Mouse (Mus musculus) hindbrain, postnatal 0 days (tissue): ENCODE data around the gene Pax5. TPM values are rescaled to one million over a fixed set of nuclear protein-coding genes. Genes with fewer than 3 reads are reported as not detected.

Experiments used
- ATAC-seq: fragments of 200-750 bp; cut with Nextera tagmentation; 2 replicates; pipeline ENCODE4 v1.8.0; 2017; ENCODE audit warnings: mild to moderate bottlenecking, moderate TSS enrichment, moderate library complexity
- DNase-seq: peaks from one replicate; pipeline ENCODE4 v3.0.0-alpha.2; 2015; ENCODE audit warnings: low spot score
- H3K27ac ChIP-seq: fragments of 300-500 bp; sonication (generic); 2 replicates; pipeline ENCODE4 v1.5.1; 2014; ENCODE audit warnings: mild to moderate bottlenecking
- H3K27me3 ChIP-seq: fragments of 300-500 bp; sonication (generic); 2 replicates; pipeline ENCODE4 v1.6.1; 2014; ENCODE audit warnings: low read length, mixed read lengths; ENCODE audit not compliant: insufficient read depth
- H3K36me3 ChIP-seq: fragments of 300-500 bp; sonication (generic); 2 replicates; pipeline ENCODE4 v1.6.1; 2014; ENCODE audit warnings: low read length, mixed read lengths; ENCODE audit not compliant: insufficient read depth
- H3K4me1 ChIP-seq: fragments of 300-500 bp; sonication (generic); 2 replicates; pipeline ENCODE4 v1.6.1; 2014; ENCODE audit warnings: antibody characterized with exemption, low read length, mixed read lengths; ENCODE audit not compliant: insufficient read depth
- H3K4me2 ChIP-seq: fragments of 300-500 bp; sonication (generic); 2 replicates; pipeline ENCODE4 v1.6.1; 2014; ENCODE audit warnings: low read depth, mild to moderate bottlenecking, low read length, moderate library complexity, mixed read lengths
- H3K4me3 ChIP-seq: fragments of 300-500 bp; sonication (generic); 2 replicates; pipeline ENCODE4 v1.5.1; 2014; ENCODE audit warnings: low read length
- H3K9ac ChIP-seq: fragments of 300-500 bp; sonication (generic); replicated peaks from 2 replicates; pipeline ENCODE4 v1.6.1; 2014; ENCODE audit warnings: mild to moderate bottlenecking, low read length, moderate library complexity, mixed read lengths
- H3K9me3 ChIP-seq: fragments of 300-500 bp; sonication (generic); 2 replicates; pipeline ENCODE4 v1.6.1; 2016; ENCODE audit warnings: low read length, mixed read lengths
- CTCF ChIP-seq: IDR thresholded peaks from 2 replicates; pipeline ENCODE4 v1.5.1; 2016; ENCODE audit warnings: antibody characterized with exemption, control low read depth, low read depth
- WGBS: fragments of 180-500 bp; shearing (Covaris S2); extraction: QIAGEN DNeasy Blood & Tissue Kit; methylation state at CpG from one replicate; pipeline ENCODE4 v1.1.7; 2014; 5-methylcytosine and 5-hydroxymethylcytosine counted together
- polyA plus RNA-seq: library from polyadenylated mRNA; unstranded; fragments of >200 nt; fragmentation: Nextera tagmentation; extraction: Ambion mirVana; gene quantifications from 2 replicates; pipeline ENCODE4 v1.2.1, GENCODE M21; 2015
- total RNA-seq: library from RNA; depleted of rRNA; stranded (reverse); fragments of >200 nt; gene quantifications from 2 replicates; pipeline ENCODE4 v1.2.3, GENCODE M21; 2014

Pax5 gene
- total and polyA plus RNA-seq, 2 experiments from 2014 or later = 0.81 to 10.0 TPM

- ATAC-seq (no peak), DNase-seq (no peak)
- H3K27me3 ChIP-seq = no peaks in the 10 kb centered on the region
- H3K4me1 ChIP-seq = no peaks in the 10 kb centered on the region
- no peak for TF ChIP-seq CTCF
- no peaks in the 10 kb centered on the region for H3K36me3 ChIP-seq
- H3K4me2 ChIP-seq = no peak overlapping the region
- H3K9me3 ChIP-seq = no peaks in the 10 kb centered on the region
- no peak overlapping the region for H3K4me3 ChIP-seq
- no peak overlapping the region for H3K9ac ChIP-seq
- WGBS = 85% methylated on average over 2 of the region's 2 CpGs
- H3K27ac ChIP-seq = no peak overlapping the region
These were observed 117.2 kb downstream of the Pax5 start for GRCm38 (mm10) chr4:44593091-44593490.

GRCm38 (mm10) chr4:44582687-44583086 lies 127.6 kb downstream of the Pax5 start:
- Histone ChIP-seq H3K4me2 (no peak overlapping the region), H3K4me3 (no peak overlapping the region), H3K9ac (no peak overlapping the region), H3K36me3 (no peaks in the 10 kb centered on the region), H3K27ac (no peak overlapping the region), H3K27me3 (no peaks in the 10 kb centered on the region), H3K9me3 (no peaks in the 10 kb centered on the region), H3K4me1 (no peaks in the 10 kb centered on the region)
- DNase-seq (no peak), ATAC-seq (no peak)
- WGBS = 82% methylated on average over 4 of the region's 4 CpGs
- no peak for TF ChIP-seq CTCF

DNA sequence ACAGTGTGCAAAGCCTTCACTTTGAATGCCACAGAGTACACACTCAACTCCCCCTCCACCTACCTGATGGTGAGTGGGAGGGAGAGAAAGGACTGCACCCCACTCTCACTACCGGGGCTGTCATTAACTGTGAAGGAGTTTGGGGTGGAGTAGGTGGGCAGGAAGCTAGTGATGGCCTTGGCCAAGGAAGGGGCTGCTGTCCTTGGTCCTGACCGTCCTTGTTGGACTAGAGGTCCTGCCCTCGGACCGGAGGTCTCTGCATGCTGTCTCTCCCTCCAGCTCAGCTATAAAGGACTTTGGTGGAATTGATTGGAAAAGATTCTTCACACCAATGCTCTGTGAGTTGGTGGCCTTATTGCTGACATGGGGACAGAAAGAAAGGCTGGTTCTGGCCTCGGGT lies 131.7 kb downstream of the Pax5 start:
- ATAC-seq = no peak
- no peaks in the 10 kb centered on the region for H3K9me3 ChIP-seq
- no peak for TF ChIP-seq CTCF
- DNase-seq = no peak
- no peak overlapping the region for H3K9ac ChIP-seq
- H3K4me1 ChIP-seq = no peaks in the 10 kb centered on the region
- no peak overlapping the region for H3K27ac ChIP-seq
- no peak overlapping the region for H3K4me3 ChIP-seq
- 52% methylated on average over 5 of the region's 5 CpGs for WGBS
- no peaks in the 10 kb centered on the region for H3K36me3 ChIP-seq
- H3K4me2 ChIP-seq = no peak overlapping the region
- H3K27me3 ChIP-seq = no peaks in the 10 kb centered on the region; the same call in 1 of the 2 replicates

DNA sequence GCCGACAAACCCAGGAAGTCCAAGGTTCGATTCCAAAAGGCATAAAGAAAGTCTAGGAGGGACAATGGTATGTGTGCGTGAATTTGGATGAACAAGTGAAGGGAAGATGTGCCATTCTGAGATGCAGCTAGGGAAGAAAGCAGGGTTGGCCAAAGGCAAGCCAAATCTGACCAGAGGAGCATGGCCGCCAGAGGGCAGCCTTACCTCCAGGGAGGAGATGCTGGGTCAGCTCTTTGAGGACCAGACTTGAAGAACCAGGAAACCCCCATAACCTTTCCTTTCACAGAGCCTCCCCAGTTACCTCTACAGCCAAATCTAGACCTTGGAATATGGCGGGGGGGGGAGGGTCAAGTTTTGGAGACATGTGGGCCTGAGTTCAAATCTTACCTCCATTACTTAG lies 133.0 kb downstream of the Pax5 start:
- WGBS = 44% methylated on average over 5 of the region's 5 CpGs
- peak; percentile 78 for TF ChIP-seq CTCF
- H3K27ac ChIP-seq = no peak overlapping the region

DNA sequence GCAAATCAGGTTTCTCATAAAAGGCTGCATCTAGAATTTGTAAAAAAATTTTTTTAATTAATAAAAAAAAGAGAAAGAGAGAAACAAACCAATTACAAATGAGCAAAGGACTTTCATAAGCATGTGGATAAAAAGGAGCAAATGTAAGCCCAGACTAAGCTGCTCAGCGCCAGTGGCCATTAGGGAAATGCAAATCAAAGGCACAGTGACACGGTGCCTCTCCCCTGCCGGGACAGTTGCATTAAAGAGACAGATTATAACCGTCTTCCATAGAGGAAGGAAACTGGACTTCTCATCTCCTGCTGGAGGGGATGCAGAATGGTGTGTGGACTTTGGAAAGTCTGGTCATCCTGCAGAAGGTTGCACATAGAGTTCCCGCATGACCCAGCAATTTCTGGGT lies 133.5 kb downstream of the Pax5 start:
- no peak for TF ChIP-seq CTCF
- Histone ChIP-seq H3K36me3 (no peaks in the 10 kb centered on the region), H3K4me3 (no peak overlapping the region), H3K27me3 (no peaks in the 10 kb centered on the region; the same call in 1 of the 2 replicates), H3K27ac (no peak overlapping the region), H3K9me3 (no peaks in the 10 kb centered on the region), H3K9ac (no peak overlapping the region), H3K4me1 (no peaks in the 10 kb centered on the region), H3K4me2 (no peak overlapping the region)
- ATAC-seq = no peak
- DNase-seq = no peak
- WGBS = 26% methylated on average over 5 of the region's 5 CpGs

More for the DNA sequence above, 133.0 kb downstream of the Pax5 start:
- H3K4me2 ChIP-seq = no peak overlapping the region
- DNase-seq = peak; percentile 74
- H3K4me1 ChIP-seq = no peaks in the 10 kb centered on the region
- no peaks in the 10 kb centered on the region for H3K36me3 ChIP-seq
- no peaks in the 10 kb centered on the region for H3K9me3 ChIP-seq
- no peaks in the 10 kb centered on the region; the same call in 1 of the 2 replicates for H3K27me3 ChIP-seq
- no peak overlapping the region for H3K9ac ChIP-seq
- no peak for ATAC-seq
- H3K4me3 ChIP-seq = no peak overlapping the region

DNA sequence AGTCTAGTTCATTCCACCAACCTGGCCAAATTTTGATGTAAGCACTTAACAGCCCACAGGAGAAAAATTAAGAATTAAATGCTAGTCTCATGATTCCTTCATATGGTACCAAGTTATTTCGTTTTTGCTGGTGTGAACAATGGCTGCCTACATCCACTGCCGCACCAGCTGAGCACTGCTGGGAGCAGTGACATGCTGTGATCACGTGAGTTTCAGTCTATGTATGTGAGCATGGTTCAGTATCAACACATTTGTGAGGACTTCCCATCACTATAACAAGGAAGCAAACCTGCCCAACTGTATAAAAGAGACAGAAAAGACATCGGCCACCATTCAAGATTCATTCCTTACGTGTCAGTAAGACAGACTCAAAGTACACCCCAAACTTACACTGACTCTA lies 137.3 kb downstream of the Pax5 start:
- no peaks in the 10 kb centered on the region; the same call in 1 of the 2 replicates for H3K27me3 ChIP-seq
- no peak overlapping the region for H3K27ac ChIP-seq
- no peaks in the 10 kb centered on the region for H3K36me3 ChIP-seq
- H3K4me1 ChIP-seq = no peaks in the 10 kb centered on the region
- no peak for TF ChIP-seq CTCF
- 72% methylated on average over 5 of the region's 5 CpGs for WGBS
- no peaks in the 10 kb centered on the region for H3K9me3 ChIP-seq
- ATAC-seq (no peak), DNase-seq (no peak)
- H3K9ac ChIP-seq = no peak overlapping the region
- no peak overlapping the region for H3K4me3 ChIP-seq
- no peak overlapping the region for H3K4me2 ChIP-seq

- TF ChIP-seq CTCF = no peak
- no peak overlapping the region for H3K4me2 ChIP-seq
- no peak overlapping the region for H3K27ac ChIP-seq
- WGBS = 69% methylated on average over 5 of the region's 5 CpGs
- H3K9ac ChIP-seq = no peak overlapping the region
- no peaks in the 10 kb centered on the region; the same call in 1 of the 2 replicates for H3K27me3 ChIP-seq
- no peak for DNase-seq
- ATAC-seq = no peak
- no peaks in the 10 kb centered on the region for H3K9me3 ChIP-seq
- no peaks in the 10 kb centered on the region for H3K4me1 ChIP-seq
- H3K36me3 ChIP-seq = no peaks in the 10 kb centered on the region
- no peak overlapping the region for H3K4me3 ChIP-seq
These were observed 137.9 kb downstream of the Pax5 start for GRCm38 (mm10) chr4:44572373-44572772.
